Mouse (Mus musculus): ENCODE results near the gene Stoml1. TPM values are rescaled to one million over a fixed set of nuclear protein-coding genes. Genes with fewer than 3 reads are reported as not detected.

The Stoml1 gene
- polyA plus RNA-seq (2017; shearing (Covaris generic)) = 35.5 TPM

GRCm38 (mm10) chr9:58253033-58253804 is at the start of gene Stoml1:
Stoml1 (plus strand) TSS chr9:58253164.

GRCm38 (mm10) chr9:58203516-58204447 is 49.2 kb upstream of the Stoml1 start, which contains the start of the genes Islr and Islr2:
Islr (minus strand) TSS chr9:58204306.
Islr2 (minus strand) TSS chr9:58204319.

GRCm38 (mm10) chr9:58249592-58250192 is 3.3 kb upstream of the Stoml1 start, which contains the start of gene Pml:
Pml (minus strand) TSS chr9:58249786.

Other genes starting within 250 kb of the Stoml1 start
- 0.37 TPM for gene Cyp11a1, start 246.8 kb upstream of the Stoml1 start, polyA plus RNA-seq (2017; shearing (Covaris generic))
- 4.2 TPM for gene Stra6, start 189.4 kb upstream of the Stoml1 start, polyA plus RNA-seq (2017; shearing (Covaris generic))
- not detected for gene Ccdc33, start 134.3 kb upstream of the Stoml1 start, polyA plus RNA-seq (2017; shearing (Covaris generic))
- gene Islr, start 48.9 kb upstream of the Stoml1 start, polyA plus RNA-seq (2017; shearing (Covaris generic)) = 1.6 TPM
- gene Islr2, start 48.8 kb upstream of the Stoml1 start, polyA plus RNA-seq (2017; shearing (Covaris generic)) = not detected
- gene Pml, start 3.4 kb upstream of the Stoml1 start, polyA plus RNA-seq (2017; shearing (Covaris generic)) = 78.3 TPM
- gene Loxl1, start 60.0 kb downstream of the Stoml1 start, polyA plus RNA-seq (2017; shearing (Covaris generic)) = not detected
- not detected for gene Tbc1d21, start 117.3 kb downstream of the Stoml1 start, polyA plus RNA-seq (2017; shearing (Covaris generic))
- not detected for gene Insyn1, start 235.4 kb downstream of the Stoml1 start, polyA plus RNA-seq (2017; shearing (Covaris generic))

All from inflammation-experienced regulatory T-cells, adult 16 weeks (primary cell).